Mouse (Mus musculus) central nervous system, embryonic 14 days (tissue): Measurements from ENCODE around the gene Ly6g5b. TPM values are rescaled to one million over a fixed set of nuclear protein-coding genes. Genes with fewer than 3 reads are reported as not detected.

Source experiments
- polyA plus RNA-seq: library from polyadenylated mRNA; depleted of rRNA; stranded (reverse); fragments of >200 nt; gene quantifications from 2 replicates; pipeline ENCODE4 v1.2.3, GENCODE M21; 2012; rRNA removed

Gene Ly6g5b
- polyA plus RNA-seq = 2.9 TPM in 2 replicates

GRCm38 (mm10) chr17:35115046-35116019 lies at the start of gene Ly6g5b:
Ly6g5b (minus strand) TSS chr17:35115428.

GRCm38 (mm10) chr17:35134801-35135590 lies 19.8 kb upstream of the Ly6g5b start, which contains the start of gene Bag6:
Bag6 (plus strand) TSS chr17:35135178.

GRCm38 (mm10) chr17:35131500-35132173 lies 16.4 kb upstream of the Ly6g5b start, which contains the start of gene Apom:
Apom (minus strand) TSS chr17:35132050.

GRCm38 (mm10) chr17:35126206-35126611 lies 11.0 kb upstream of the Ly6g5b start, which contains the start of gene D17H6S53E:
D17H6S53E (plus strand) TSS chr17:35126373.

GRCm38 (mm10) chr17:35121871-35122303 lies 6.7 kb upstream of the Ly6g5b start, which contains the start of gene Csnk2b:
Csnk2b (minus strand) TSS chr17:35122053.

GRCm38 (mm10) chr17:35121143-35121799 lies 6.0 kb upstream of the Ly6g5b start, which contains the start of gene Gpank1:
Gpank1 (plus strand) TSS chr17:35121455.

GRCm38 (mm10) chr17:35108097-35108496 lies 7.1 kb downstream of the Ly6g5b start, which contains the start of gene Ly6g5c:
Ly6g5c (plus strand) TSS chr17:35108279.

GRCm38 (mm10) chr17:35088825-35089644 lies 26.2 kb downstream of the Ly6g5b start, which contains the start of gene Abhd16a:
Abhd16a (plus strand) TSS chr17:35089263.

GRCm38 (mm10) chr17:35085208-35085865 lies 29.9 kb downstream of the Ly6g5b start, which contains the start of gene Ly6g6f:
Ly6g6f (minus strand) TSS chr17:35085610.

GRCm38 (mm10) chr17:35077786-35078233 lies 37.4 kb downstream of the Ly6g5b start, which contains the start of gene Ly6g6d:
Ly6g6d (minus strand) TSS chr17:35078065.

GRCm38 (mm10) chr17:35076507-35077176 lies 38.6 kb downstream of the Ly6g5b start, which contains the start of gene Ly6g6e:
Ly6g6e (plus strand) TSS chr17:35076902.

GRCm38 (mm10) chr17:35066084-35066483 lies 49.1 kb downstream of the Ly6g5b start, which contains the start of gene Mpig6b:
Mpig6b (minus strand) TSS chr17:35066184.

GRCm38 (mm10) chr17:35064951-35065947 lies 50.0 kb downstream of the Ly6g5b start, which contains the start of gene Ly6g6c:
Ly6g6c (plus strand) TSS chr17:35065388.

